Mouse (Mus musculus): ENCODE data around the gene Lamc3.
A peak's percentile ranks its signal among the peaks of the same experiment; 100 is the strongest.

Gene Lamc3

GRCm38 (mm10) chr2:31887030-31887429, at the start of gene Lamc3:
Lamc3 (plus strand) TSS chr2:31887291.
- peak; percentile 22 for DNase-seq (ENCODE audit: low spot score)

GRCm38 (mm10) chr2:31838868-31839267, 48.2 kb upstream of the Lamc3 start:
- no peak for DNase-seq (ENCODE audit: low spot score)

GRCm38 (mm10) chr2:31844729-31845136, 42.4 kb upstream of the Lamc3 start:
- no peak for DNase-seq (ENCODE audit: low spot score)

DNA sequence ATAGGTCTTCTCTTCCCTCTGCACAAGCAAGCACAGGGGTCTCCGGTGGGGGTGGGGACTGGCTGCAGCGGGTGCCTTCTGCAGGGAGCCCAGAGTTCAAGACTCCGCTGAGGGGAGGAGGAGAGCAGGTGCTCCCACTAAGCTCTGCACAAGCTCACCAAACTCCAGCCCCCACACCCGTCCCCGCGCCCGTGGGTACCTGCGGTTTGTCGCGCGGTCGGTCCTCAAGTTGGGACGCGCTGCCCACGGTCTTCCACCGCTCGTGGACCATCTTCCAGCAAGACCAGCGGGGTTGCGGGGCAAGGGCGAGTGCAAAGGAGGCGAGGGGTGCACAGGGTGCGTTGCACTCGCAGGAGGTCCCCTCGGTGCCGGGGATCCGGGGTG, 41.6 kb upstream of the Lamc3 start:
- no peak for DNase-seq (ENCODE audit: low spot score)

GRCm38 (mm10) chr2:31845896-31846691, 41.0 kb upstream of the Lamc3 start, which contains the start of gene Fibcd1:
Fibcd1 (minus strand) TSS chr2:31846005.
- no peak for DNase-seq (ENCODE audit: low spot score)

DNA sequence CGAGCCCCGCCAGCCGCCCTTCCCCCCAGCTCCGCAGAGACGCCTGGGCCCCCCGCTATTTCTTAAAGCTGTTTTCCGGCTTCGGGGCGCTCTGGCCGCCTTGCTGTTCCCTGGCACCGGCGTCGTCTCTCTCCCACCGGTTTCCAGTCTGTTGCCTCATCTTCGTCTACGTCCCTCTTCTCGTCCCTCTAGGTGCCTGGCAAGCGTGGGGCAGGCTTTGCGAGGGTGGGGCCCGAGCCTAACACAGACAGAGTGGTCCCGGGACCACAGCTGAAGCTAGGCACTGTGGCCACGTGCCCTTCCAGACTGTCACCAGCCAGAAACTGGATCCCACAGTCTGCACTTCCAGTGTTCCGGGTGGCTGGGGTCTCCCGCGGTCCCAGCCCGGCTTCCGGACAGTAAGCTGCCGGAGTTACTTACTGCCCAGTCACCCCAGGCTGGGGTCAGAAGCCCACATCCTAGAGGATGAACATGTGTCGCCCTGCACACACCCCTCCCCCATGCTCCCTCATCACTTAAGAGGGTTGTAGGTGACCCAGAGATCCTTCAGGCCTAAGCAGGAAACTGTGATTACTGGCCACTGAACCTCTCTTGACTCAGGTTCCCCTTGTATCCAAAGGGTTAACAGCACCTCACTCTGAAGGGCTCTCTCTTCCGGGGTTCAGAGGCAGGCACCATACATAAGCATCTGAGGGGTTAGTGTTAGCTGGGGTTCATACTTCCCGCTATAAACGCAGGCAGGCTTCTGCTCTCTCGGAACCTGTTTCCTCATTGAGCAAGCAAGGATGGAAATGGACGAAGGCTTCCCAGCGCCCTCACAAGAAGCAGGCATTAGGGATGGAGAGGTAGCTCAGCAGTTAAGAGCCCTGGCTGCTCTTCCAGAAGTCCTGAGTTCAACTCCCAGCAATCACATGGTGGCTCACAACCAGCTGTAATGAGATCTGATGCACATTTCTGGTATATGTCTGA, 40.1 kb upstream of the Lamc3 start:
- DNase-seq (ENCODE audit: low spot score): no peak

GRCm38 (mm10) chr2:31847908-31848307, 39.2 kb upstream of the Lamc3 start:
- no peak for DNase-seq (ENCODE audit: low spot score)

DNA sequence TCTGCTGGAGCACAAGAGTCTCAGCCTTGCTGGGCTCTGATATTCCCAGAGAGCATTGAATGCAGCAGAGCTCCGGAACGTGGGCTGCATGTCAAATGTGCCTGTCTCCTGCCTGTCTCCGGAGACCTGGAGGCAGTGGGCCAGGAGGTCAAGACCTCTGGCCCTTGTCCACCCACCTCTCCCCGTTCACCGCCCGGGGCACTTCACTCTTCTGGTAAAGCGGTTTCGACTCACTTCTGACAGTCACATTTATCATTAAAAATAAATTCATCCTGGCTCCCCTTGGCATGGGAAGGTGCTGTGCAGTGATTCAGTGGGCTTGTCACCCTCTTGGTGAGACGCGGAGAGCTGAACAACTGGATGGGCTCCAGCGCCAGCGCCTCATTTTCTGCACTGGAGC, 37.0 kb upstream of the Lamc3 start:
- DNase-seq (ENCODE audit: low spot score): no peak

DNA sequence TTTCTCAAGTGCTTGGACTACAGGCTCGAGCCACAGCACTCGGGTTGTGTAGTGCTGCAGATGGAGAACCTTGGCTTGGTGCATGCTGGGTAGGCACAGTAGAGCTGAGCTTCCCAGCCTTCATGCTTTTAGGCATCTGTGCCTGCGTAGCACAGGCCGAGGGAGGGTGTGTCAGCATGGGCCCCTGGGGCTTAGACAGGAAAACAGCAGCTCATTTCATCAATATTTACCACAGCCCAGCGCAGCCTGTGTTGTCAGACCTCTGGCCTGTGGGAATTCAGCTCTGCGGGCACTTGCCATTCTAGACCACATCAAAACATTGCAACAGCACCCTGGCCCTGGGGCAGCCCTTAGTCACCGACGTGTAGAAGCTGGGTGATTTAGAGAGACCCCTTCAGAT, 31.1 kb upstream of the Lamc3 start:
- no peak for DNase-seq (ENCODE audit: low spot score)

DNA sequence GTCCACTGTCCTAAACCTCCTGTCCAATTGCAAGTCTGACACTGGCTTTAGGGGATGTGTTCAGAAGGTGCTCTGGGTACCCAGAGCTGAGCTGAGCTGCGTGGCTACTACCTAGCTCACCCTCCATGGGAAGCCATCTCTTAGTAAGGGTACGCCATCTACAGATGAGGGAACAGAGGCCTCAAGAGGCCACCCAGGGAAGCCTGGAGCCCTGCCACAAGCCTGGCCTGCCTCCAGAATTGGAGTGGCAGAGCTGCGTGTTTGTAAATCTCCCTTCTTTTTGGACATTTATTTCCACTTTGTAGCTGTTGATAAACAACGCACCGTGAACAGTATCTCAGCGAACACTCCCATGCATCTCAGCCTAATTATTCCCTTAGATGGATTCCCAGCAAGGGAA, 29.9 kb upstream of the Lamc3 start:
- no peak for DNase-seq (ENCODE audit: low spot score)

DNA sequence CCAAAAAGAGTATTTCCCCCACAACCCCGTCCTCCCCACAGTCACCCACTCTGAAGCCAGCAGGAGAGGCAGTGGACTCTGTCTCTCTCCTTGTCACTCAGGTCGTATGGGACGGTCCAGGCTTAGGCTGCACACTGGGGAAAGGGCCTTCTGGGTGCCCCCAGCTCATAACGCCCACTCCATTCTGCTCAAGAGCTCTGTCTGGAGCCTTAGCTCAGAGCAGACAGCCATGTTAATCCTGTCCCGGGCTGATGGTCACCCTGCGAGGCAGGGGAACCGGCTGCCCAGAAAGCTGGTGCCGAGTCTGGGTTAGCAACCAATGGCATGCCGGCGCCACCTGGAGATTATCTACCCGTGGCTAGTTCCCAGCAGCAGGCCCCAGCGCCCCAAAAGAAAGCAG, 28.6 kb upstream of the Lamc3 start:
- no peak for DNase-seq (ENCODE audit: low spot score)

DNA sequence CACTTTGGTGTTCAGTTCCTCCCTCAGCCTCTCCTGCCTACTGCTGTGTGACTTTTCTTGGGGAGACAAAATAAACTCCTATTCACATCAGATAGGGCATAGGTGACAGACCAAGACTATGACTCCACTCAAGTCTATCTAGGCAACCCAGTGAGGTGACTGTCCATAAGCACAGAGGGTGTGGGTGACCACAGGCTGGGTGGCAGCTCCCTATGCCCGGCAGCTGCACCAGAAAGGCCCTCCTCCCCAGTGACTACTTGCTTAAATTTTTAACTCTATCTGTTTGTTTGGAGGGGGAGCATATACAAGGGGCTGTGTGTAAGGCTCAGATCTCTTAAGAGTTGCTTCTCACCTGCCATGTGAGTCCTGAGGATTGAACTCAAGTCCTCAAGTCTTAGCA, 24.2 kb upstream of the Lamc3 start:
- no peak for DNase-seq (ENCODE audit: low spot score)

DNA sequence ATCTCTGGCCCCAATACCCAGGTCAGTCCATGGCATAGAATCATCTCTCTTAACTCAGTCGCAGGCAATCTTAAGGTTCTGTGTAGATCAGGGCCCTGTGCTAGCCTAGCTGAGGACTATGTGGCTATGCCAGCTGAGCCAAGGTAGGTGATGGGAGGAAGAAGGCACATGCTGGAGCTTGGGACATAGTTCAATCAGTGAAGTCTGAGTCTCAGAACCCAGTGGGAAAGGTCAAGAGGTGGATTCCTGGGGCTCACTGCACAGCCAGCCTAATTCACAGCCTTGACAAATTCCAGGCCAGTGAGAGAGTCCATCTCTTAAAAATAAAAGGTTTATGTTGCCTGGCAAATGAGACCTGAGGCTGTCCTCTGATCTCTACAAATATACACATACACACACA, 23.3 kb upstream of the Lamc3 start:
- no peak for DNase-seq (ENCODE audit: low spot score)

GRCm38 (mm10) chr2:31864891-31865290, 22.2 kb upstream of the Lamc3 start:
- DNase-seq (ENCODE audit: low spot score): no peak

GRCm38 (mm10) chr2:31865322-31865721, 21.8 kb upstream of the Lamc3 start:
- DNase-seq (ENCODE audit: low spot score): no peak

GRCm38 (mm10) chr2:31865794-31866193, 21.3 kb upstream of the Lamc3 start:
- DNase-seq (ENCODE audit: low spot score): no peak

- DNase-seq (ENCODE audit: low spot score): no peak
Measured at GRCm38 (mm10) chr2:31867773-31868537, 19.1 kb upstream of the Lamc3 start.

DNA sequence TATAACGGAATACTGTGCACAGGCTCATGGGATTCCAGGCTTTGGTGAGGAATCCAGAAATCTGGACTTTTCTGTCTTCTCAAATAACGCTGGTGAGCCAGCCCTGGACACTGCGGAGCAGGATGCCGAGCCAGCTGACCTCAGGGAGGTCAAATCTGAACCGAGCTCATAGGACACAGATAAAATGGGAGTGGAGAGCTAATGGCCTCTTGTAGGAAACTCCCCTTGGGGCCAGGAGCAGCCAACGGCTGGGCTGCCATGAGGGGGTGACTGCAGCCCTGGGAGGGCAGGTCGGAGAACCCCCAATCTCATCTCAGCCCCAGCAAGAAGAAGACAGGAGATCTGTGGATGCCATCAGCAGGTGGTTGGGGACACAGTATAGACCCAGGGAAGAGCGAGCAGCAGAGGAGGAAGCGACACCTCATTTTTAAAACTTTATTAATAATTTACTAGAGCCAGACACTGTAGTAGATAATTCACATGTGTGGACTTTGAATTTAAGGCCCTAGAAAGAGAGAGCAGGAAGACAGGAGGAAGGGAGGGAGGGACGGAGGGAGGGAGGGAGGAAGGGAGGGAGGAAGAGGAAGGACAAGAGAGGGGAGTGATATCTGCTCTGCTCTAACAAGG, 18.4 kb upstream of the Lamc3 start:
- no peak for DNase-seq (ENCODE audit: low spot score)

DNA sequence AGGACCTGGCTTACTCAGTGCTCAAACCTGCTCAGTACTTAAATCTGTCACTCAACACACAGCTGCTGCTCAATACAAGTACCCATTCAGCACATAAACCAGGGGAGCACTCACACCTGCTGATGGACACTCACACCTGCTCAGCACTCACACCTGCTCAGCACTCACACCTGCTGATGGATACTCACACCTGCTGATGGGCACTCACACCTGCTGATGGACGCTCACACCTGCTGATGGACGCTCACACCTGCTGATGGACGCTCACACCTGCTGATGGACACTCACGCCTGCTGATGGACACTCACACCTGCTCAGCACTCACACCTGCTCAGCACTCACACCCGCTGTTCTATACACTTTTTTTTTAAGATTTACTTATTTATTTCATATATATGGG, 17.4 kb upstream of the Lamc3 start:
- no peak for DNase-seq (ENCODE audit: low spot score)

DNA sequence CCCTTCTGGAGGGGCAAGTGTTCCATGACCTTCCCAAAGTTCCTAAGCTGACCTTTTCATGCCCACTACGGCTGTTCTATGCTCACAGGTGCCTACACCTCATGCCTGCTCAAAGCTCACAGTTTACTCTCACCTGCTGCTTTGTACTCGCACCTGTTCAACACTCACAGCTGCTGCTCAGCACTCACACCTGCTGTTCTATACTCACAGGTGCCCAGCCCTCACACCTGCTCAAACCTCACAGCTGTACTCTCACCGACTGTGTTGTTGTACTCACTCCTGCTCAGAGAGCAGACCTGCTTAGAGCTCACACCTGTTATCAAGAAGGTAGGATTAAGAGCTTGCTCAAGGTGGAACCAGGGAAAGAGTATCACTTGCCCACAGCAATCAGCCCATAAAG, 16.4 kb upstream of the Lamc3 start:
- DNase-seq (ENCODE audit: low spot score): no peak

DNA sequence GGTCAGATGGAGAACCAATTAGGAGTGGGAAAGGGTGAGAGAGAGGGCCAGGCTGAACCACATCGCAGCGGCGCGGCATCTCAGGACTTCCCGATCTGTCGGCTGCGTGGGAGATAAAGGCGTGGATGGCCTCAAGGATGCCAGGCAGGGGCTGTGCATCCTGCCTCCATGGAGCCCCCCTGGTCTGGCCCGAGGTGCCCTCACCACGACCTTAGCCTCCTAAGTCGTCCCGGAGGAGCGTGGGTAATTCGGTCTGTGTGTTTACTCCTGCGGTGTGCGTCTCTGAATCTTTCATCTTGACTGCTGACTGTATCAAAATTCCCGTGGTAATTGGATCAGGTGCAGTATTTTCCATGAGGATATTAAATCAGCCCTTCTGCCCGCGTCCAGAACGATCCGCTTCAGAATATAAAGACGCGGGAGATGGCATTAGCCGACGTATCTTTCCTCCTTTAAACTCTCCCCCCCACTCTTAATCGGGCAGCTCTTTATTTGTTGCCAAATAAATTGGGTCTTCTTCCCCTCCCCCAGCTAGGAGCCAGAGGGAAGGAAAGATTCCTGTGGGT, 12.7 kb upstream of the Lamc3 start:
- DNase-seq (ENCODE audit: low spot score): no peak

GRCm38 (mm10) chr2:31876446-31876845, 10.6 kb upstream of the Lamc3 start:
- DNase-seq (ENCODE audit: low spot score): no peak
